Mouse (Mus musculus) hindbrain, postnatal 0 days (tissue): ENCODE measurements around the gene Mrpl1. TPM values are rescaled to one million over a fixed set of nuclear protein-coding genes. Genes with fewer than 3 reads are reported as not detected.
A peak's percentile ranks its signal among the peaks of the same experiment; 100 is the strongest.

Experiments
- ATAC-seq: fragments of 200-750 bp; cut with Nextera tagmentation; 2 replicates; pipeline ENCODE4 v1.8.0; 2017; ENCODE audit warnings: mild to moderate bottlenecking, moderate TSS enrichment, moderate library complexity
- DNase-seq: peaks from one replicate; pipeline ENCODE4 v3.0.0-alpha.2; 2015; ENCODE audit warnings: low spot score
- H3K27ac ChIP-seq: fragments of 300-500 bp; sonication (generic); 2 replicates; pipeline ENCODE4 v1.5.1; 2014; ENCODE audit warnings: mild to moderate bottlenecking
- H3K27me3 ChIP-seq: fragments of 300-500 bp; sonication (generic); 2 replicates; pipeline ENCODE4 v1.6.1; 2014; ENCODE audit warnings: low read length, mixed read lengths; ENCODE audit not compliant: insufficient read depth
- H3K36me3 ChIP-seq: fragments of 300-500 bp; sonication (generic); 2 replicates; pipeline ENCODE4 v1.6.1; 2014; ENCODE audit warnings: low read length, mixed read lengths; ENCODE audit not compliant: insufficient read depth
- H3K4me1 ChIP-seq: fragments of 300-500 bp; sonication (generic); 2 replicates; pipeline ENCODE4 v1.6.1; 2014; ENCODE audit warnings: antibody characterized with exemption, low read length, mixed read lengths; ENCODE audit not compliant: insufficient read depth
- H3K4me2 ChIP-seq: fragments of 300-500 bp; sonication (generic); 2 replicates; pipeline ENCODE4 v1.6.1; 2014; ENCODE audit warnings: low read depth, mild to moderate bottlenecking, low read length, moderate library complexity, mixed read lengths
- H3K4me3 ChIP-seq: fragments of 300-500 bp; sonication (generic); 2 replicates; pipeline ENCODE4 v1.5.1; 2014; ENCODE audit warnings: low read length
- H3K9ac ChIP-seq: fragments of 300-500 bp; sonication (generic); replicated peaks from 2 replicates; pipeline ENCODE4 v1.6.1; 2014; ENCODE audit warnings: mild to moderate bottlenecking, low read length, moderate library complexity, mixed read lengths
- H3K9me3 ChIP-seq: fragments of 300-500 bp; sonication (generic); 2 replicates; pipeline ENCODE4 v1.6.1; 2016; ENCODE audit warnings: low read length, mixed read lengths
- CTCF ChIP-seq: IDR thresholded peaks from 2 replicates; pipeline ENCODE4 v1.5.1; 2016; ENCODE audit warnings: antibody characterized with exemption, control low read depth, low read depth
- WGBS: fragments of 180-500 bp; shearing (Covaris S2); extraction: QIAGEN DNeasy Blood & Tissue Kit; methylation state at CpG from one replicate; pipeline ENCODE4 v1.1.7; 2014; 5-methylcytosine and 5-hydroxymethylcytosine counted together
- polyA plus RNA-seq: library from polyadenylated mRNA; unstranded; fragments of >200 nt; fragmentation: Nextera tagmentation; extraction: Ambion mirVana; gene quantifications from 2 replicates; pipeline ENCODE4 v1.2.1, GENCODE M21; 2015
- total RNA-seq: library from RNA; depleted of rRNA; stranded (reverse); fragments of >200 nt; gene quantifications from 2 replicates; pipeline ENCODE4 v1.2.3, GENCODE M21; 2014

The Mrpl1 gene
- total and polyA plus RNA-seq, 2 experiments from 2014 or later = 12.3 to 13.7 TPM

DNA sequence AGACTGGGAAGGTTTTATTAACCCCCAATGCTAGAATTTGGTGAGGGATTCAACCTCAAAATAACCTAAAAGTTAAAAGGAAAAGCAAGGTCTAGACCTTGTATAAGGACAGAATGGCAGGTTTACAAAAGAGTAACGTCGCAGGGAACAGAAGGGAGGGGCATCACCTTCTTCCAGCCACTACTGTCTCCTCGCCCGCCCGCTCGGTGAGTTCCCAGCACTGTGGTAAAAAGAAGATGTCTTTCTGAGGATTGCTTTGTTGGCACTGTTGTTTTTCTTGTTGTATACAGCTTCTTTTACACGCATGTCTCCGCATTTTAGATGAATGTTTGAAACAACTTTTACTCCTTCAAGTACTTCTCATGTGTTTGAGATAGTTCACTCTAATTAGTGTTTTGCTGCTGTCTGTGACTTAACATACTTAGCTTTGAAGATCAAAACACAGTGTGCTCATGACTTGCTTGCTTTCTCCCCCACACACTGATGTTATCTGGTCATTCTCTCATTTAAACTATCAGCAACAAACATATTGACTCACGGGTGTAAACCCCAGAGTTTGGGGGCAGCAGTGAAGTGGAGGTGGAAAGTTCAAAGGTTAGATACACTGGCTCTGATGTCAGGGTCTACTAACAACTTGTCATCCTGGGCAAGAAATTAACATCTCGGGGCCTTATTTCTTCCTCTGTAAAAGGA lies 7.7 kb upstream of the Mrpl1 start:
- Histone ChIP-seq H3K9me3 (no peaks in the 10 kb centered on the region), H3K27me3 (no peaks in the 10 kb centered on the region), H3K36me3 (no peaks in the 10 kb centered on the region), H3K4me3 (no peak overlapping the region), H3K4me2 (no peak overlapping the region), H3K27ac (no peak overlapping the region), H3K9ac (no peak overlapping the region), H3K4me1 (no peaks in the 10 kb centered on the region)
- no peak for ATAC-seq
- DNase-seq = no peak
- 83% methylated on average over 10 of the region's 10 CpGs for WGBS
- TF ChIP-seq CTCF = no peak

DNA sequence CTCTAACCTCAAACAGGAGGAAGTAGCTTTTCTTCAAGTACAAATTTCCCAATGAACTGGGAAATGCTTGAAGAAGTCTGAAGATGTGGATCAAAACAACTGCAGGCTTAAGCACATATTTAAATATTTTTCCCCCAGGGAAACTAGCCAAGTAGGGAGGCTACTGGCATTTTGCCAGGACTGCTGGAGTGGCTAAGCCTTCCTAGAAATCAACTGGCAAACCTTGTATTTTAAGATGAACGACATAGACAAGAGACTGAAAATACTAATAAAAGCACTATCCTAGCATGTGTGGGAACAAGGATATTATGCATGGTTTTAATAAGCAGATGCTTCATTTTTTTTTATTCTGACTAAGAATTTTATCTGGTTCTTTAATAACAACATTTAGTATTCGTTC lies 2.4 kb upstream of the Mrpl1 start:
- Histone ChIP-seq H3K27me3 (no peaks in the 10 kb centered on the region), H3K4me3 (no peak overlapping the region), H3K27ac (no peak overlapping the region), H3K4me1 (peaks cover 9% of the 10 kb centered on the region; the same call in 1 of the 2 replicates), H3K4me2 (no peak overlapping the region), H3K9ac (no peak overlapping the region), H3K9me3 (no peaks in the 10 kb centered on the region), H3K36me3 (no peaks in the 10 kb centered on the region)
- DNase-seq = peak; percentile 46
- no peak for ATAC-seq
- TF ChIP-seq CTCF = no peak
- WGBS = 27% methylated on average over 2 of the region's 2 CpGs

DNA sequence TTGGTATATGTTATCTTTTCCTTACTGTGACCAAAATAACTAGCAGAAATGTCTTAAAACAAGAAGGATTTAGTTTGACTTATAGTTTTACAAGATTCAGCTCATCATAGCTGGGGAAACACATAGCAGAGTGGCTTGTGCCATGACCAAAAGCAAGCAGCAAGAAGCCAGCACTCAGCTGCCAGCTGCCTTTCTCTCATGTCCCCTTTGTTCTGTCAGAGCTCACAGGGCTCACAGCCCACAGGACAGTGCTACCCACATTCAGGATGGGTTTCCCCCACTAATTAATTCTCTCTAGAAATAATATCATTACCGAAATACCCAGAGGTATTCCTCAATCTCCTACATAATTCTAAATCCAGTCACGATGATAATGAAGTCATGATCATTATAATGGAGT lies 1.8 kb upstream of the Mrpl1 start:
- Histone ChIP-seq H3K4me2 (no peak overlapping the region), H3K27me3 (no peaks in the 10 kb centered on the region), H3K36me3 (no peaks in the 10 kb centered on the region), H3K4me3 (no peak overlapping the region), H3K9ac (no peak overlapping the region), H3K4me1 (peaks cover 9% of the 10 kb centered on the region; the same call in 1 of the 2 replicates), H3K27ac (no peak overlapping the region), H3K9me3 (no peaks in the 10 kb centered on the region)
- DNase-seq (no peak), ATAC-seq (no peak)
- TF ChIP-seq CTCF = no peak
- 59% methylated on average over 2 of the region's 2 CpGs for WGBS

DNA sequence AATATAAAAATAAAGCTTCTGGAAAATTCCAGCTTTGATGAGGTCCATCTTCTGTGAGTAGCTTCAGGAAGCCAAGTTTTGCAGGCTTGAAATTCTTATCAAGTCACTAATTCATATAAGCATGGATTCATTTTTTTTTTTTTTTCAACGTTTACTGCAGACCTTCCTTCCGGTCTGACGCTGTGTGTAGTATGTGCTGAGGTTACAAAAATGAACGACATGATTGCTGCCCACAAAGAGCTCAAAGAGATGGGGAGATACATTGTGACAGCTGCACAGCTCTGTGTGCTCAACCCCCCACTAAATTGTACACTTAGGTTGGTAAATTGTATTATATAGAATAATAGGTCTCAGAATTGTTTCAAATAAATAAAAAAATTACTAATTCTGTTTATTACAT lies 750 bp upstream of the Mrpl1 start:
- no peak overlapping the region for H3K27ac ChIP-seq
- H3K4me2 ChIP-seq = peak overlapping the region; percentile 88; the same call in 1 of the 2 replicates
- no peak overlapping the region for H3K9ac ChIP-seq
- H3K9me3 ChIP-seq = no peaks in the 10 kb centered on the region
- 52% methylated on average over 4 of the region's 4 CpGs for WGBS
- H3K27me3 ChIP-seq = no peaks in the 10 kb centered on the region
- no peak overlapping the region for H3K4me3 ChIP-seq
- no peak for ATAC-seq
- DNase-seq = no peak
- no peaks in the 10 kb centered on the region for H3K36me3 ChIP-seq
- peaks cover 9% of the 10 kb centered on the region; the same call in 1 of the 2 replicates for H3K4me1 ChIP-seq
- no peak for TF ChIP-seq CTCF

DNA sequence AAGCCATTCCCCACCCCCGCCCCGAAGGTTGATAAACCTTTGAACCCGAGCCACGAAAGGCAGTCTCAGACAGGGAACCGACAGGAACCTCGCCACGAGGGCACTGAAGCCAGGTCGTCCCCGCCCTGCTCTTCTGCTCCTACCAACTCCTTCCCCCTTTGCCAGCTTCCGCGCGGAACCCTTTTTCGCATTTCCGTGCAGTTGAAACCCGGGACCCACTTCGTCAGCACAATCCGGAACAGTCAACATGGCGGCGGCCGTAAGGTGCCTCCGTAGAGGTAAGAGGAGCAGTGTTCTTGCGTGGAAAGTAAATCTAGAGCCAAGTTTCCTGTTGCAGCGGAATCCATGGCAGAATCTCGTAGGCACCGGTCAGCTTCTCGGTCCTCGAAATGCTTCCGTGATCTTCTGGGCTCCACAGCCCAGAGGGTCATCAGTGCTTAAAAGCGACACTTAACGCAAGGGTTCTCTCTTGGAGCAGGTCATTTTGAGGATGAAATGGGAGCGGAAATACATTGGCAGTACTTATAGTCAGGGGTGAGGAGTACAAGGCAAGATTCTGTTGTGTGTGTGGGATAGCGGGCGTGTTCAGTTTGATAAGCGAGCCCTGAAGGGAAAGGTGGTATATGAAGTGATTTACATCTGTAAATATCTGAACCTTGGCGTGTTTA lies 757 bp downstream of the Mrpl1 start:
- H3K9me3 ChIP-seq = no peaks in the 10 kb centered on the region
- no peaks in the 10 kb centered on the region for H3K27me3 ChIP-seq
- DNase-seq (peak; percentile 95), ATAC-seq (peak; percentile 97)
- peaks cover 4% of the 10 kb centered on the region; the same call in 1 of the 2 replicates for H3K36me3 ChIP-seq
- H3K4me2 ChIP-seq = peak overlapping the region; percentile 88
- WGBS = under 1% methylated on average over 35 of the region's 35 CpGs
- no peak for TF ChIP-seq CTCF
- H3K4me1 ChIP-seq = peaks cover 9% of the 10 kb centered on the region; the same call in 1 of the 2 replicates
- peak overlapping the region; percentile 66 for H3K4me3 ChIP-seq
- H3K9ac ChIP-seq = peak overlapping the region; percentile 62
- H3K27ac ChIP-seq = peak overlapping the region; percentile 75

DNA sequence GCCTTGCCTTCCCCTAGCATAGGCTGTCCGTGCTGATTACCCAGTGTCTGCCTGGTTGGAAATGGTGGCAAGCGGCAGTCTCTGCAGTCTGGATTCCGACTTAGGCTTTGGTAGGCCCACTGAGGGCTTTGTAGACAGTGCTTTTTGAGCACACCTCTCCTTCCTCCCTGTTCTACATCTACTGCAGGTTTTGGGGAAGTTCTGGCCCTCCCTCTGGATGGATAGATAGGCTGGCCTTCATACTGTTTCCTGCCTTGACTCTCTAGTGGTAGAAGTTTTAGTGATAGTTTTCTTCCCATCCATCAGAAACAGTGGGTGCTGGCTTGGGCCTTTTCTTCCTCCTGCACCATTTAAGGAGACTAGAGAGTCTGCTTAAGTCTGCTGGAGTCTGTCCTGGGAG lies 9.4 kb downstream of the Mrpl1 start:
- no peak for TF ChIP-seq CTCF
- H3K9me3 ChIP-seq = no peaks in the 10 kb centered on the region
- ATAC-seq (no peak), DNase-seq (no peak)
- H3K4me3 ChIP-seq = no peak overlapping the region
- H3K9ac ChIP-seq = no peak overlapping the region
- H3K4me2 ChIP-seq = no peak overlapping the region
- 49% methylated on average over 3 of the region's 3 CpGs for WGBS
- peaks cover 4% of the 10 kb centered on the region; the same call in 1 of the 2 replicates for H3K36me3 ChIP-seq
- H3K27me3 ChIP-seq = no peaks in the 10 kb centered on the region
- H3K4me1 ChIP-seq = no peaks in the 10 kb centered on the region
- no peak overlapping the region for H3K27ac ChIP-seq

DNA sequence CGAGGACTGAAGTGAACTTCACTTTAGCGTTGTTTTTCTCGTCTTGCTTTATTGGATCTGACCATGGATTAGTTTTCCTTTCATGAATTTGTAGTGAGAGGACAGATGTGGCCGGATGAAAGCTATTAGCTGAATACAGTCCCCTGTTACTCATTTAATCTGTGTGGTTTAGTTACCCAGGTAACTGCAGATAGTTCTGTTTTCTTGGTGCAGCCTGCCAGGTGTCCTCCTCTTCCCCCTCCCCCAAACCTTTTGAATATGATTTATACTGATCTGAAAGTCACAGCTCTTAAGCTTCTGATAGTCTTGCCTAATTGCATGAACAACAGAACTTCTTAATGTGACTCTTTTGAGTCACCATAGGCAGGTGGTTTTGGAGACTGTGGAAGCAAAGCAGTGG lies 10.2 kb downstream of the Mrpl1 start:
- DNase-seq = no peak
- no peak for ATAC-seq
- Histone ChIP-seq H3K4me3 (no peak overlapping the region), H3K27me3 (no peaks in the 10 kb centered on the region), H3K36me3 (no peaks in the 10 kb centered on the region), H3K4me1 (no peaks in the 10 kb centered on the region), H3K9ac (no peak overlapping the region), H3K27ac (no peak overlapping the region), H3K9me3 (no peaks in the 10 kb centered on the region), H3K4me2 (no peak overlapping the region)
- 76% methylated on average over 4 of the region's 4 CpGs for WGBS
- TF ChIP-seq CTCF = no peak
